Mouse (Mus musculus): ENCODE measurements around the gene Syt12. TPM values are rescaled to one million over a fixed set of nuclear protein-coding genes. Genes with fewer than 3 reads are reported as not detected.

Syt12 gene
- polyA plus RNA-seq (2012; ENCODE audit: insufficient read depth, insufficient read length, low replicate concordance, missing spikeins), result not detected in 2 replicates

DNA sequence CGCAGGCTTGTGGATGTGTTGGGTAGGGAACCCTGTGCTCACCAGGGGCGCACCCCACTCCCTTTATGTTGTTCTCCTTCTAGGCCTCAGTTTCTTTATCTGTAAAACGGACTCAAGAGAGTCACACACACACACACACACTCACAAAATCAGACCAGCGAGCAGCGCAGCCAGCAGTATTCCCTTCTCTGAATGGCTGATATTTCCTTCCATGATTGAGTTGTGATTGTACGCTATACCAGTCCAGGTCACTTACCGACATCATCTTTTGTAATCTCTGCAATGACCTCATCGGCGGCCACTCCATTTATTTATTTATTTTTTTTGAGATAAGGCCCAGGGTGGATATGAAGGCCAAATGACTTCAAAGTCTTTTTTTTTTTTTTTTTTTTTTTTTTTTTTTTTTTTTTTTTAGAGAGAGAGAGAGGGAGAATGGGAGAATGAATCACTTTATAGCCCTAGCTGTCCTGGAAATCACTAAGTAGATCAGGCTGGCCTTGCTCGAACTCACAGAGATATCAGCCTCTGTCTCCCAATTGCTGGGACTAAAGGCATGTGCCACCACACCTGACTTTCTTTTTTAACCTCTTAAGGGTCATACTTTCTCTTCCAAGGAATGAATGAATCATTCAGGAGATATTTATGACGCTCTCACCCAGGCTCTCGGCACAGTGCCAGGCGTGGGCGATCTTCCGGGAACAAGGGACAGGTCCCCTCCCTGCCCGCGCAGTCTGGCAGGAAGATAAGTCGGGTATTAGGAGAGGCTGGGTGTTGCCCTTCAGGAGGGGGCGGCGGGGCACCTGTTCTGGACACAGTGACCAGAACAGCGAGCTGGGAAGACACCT, at the start of gene Syt12:
Syt12 (minus strand) TSS at position 103 of the 845 bp plus-strand sequence.
- Histone ChIP-seq H3K4me3 (ENCODE audit: insufficient read depth, low read depth, low read length) (peak within 1 kb of the TSS; percentile 61), H3K4me1 (ENCODE audit: control insufficient read depth, insufficient read depth, low read length) (peaks cover 31% of the 10 kb centered on the region), H3K27ac (ENCODE audit: insufficient read depth, low read depth, low read length) (peak within 1 kb of the TSS; percentile 74)
- WGBS, result 20% methylated on average over 21 of the region's 21 CpGs
- TF ChIP-seq CTCF (IDR thresholded peaks at IDR 0.05; ENCODE audit: insufficient read depth, low read depth, low read length) (no peak), POLR2A (IDR thresholded peaks at IDR 0.05; ENCODE audit: insufficient read depth, low read depth, low read length) (no peak)

DNA sequence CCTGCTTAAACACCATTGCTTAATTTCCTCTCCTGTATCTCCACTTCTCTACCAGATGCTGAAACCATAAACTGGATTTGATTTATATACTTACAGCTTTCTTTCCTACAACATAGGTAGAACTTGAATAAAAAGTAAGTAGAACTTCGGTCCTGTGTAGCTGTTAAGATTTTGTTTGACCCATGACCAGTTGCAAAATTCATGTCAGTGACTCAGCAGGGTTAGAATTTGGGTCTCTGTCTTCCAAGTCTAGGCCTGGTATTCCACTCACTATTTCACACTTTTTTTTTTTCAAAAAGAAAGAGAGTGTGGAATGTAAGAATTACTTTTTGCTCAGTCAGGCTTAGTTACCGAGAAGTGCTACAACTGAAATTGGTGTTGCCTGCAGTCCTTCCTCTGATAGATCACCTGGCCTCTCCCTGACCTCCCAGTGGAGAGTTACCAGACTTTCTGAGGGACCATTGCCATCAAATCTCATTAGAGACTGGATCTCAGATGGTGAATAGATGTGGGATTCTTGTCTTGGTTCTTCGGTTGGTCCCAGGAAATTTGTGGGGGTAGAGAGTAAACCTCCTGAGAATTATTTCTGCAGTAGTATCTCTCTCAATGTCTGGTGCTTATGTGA, 44.3 kb upstream of the Syt12 start:
- Histone ChIP-seq H3K27ac (ENCODE audit: insufficient read depth, low read depth, low read length) (no peak overlapping the region), H3K4me1 (ENCODE audit: control insufficient read depth, insufficient read depth, low read length) (no peaks in the 10 kb centered on the region), H3K4me3 (ENCODE audit: insufficient read depth, low read depth, low read length) (no peak overlapping the region)
- TF ChIP-seq POLR2A (IDR thresholded peaks at IDR 0.05; ENCODE audit: insufficient read depth, low read depth, low read length), result no peak
- TF ChIP-seq CTCF (IDR thresholded peaks at IDR 0.05; ENCODE audit: insufficient read depth, low read depth, low read length), result no peak
- WGBS, result 93% methylated on average over 3 of the region's 3 CpGs

- H3K4me3 ChIP-seq (ENCODE audit: insufficient read depth, low read depth, low read length), result no peak overlapping the region
- H3K4me1 ChIP-seq (ENCODE audit: control insufficient read depth, insufficient read depth, low read length), result peaks cover 3% of the 10 kb centered on the region; the same call in 1 of the 2 replicates
- TF ChIP-seq CTCF (IDR thresholded peaks at IDR 0.05; ENCODE audit: insufficient read depth, low read depth, low read length) (no peak), POLR2A (IDR thresholded peaks at IDR 0.05; ENCODE audit: insufficient read depth, low read depth, low read length) (no peak)
- 91% methylated on average over 1 of the region's 1 CpGs for WGBS
- no peak overlapping the region for H3K27ac ChIP-seq (ENCODE audit: insufficient read depth, low read depth, low read length)
Observed at GRCm38 (mm10) chr19:4517483-4517882, 40.2 kb upstream of the Syt12 start.

GRCm38 (mm10) chr19:4516288-4516687, 39.0 kb upstream of the Syt12 start:
- 80% methylated on average over 2 of the region's 2 CpGs for WGBS
- Histone ChIP-seq H3K4me1 (ENCODE audit: control insufficient read depth, insufficient read depth, low read length) (peaks cover 7% of the 10 kb centered on the region; the same call in 1 of the 2 replicates), H3K4me3 (ENCODE audit: insufficient read depth, low read depth, low read length) (no peak overlapping the region), H3K27ac (ENCODE audit: insufficient read depth, low read depth, low read length) (no peak overlapping the region)
- TF ChIP-seq CTCF (IDR thresholded peaks at IDR 0.05; ENCODE audit: insufficient read depth, low read depth, low read length), result no peak

DNA sequence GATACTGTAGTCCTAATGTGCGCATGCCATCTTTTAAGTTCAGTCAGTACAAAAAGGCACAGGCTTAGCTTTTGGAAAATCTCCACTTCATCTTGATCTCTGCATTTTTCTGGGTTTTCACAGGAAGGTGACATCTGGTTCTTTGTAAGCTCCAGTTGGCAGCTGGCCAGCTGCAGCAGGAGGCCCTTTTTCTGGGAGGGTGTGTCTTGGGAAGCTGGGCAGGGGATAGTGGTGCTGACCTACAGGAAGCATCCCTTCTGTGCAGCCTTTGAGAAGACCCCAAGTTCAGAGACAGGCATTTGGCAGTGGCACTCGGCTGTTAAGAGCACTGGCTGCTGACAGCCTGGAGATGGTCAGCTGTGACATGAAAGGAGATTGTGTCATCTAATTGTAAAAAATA, 38.5 kb upstream of the Syt12 start:
- WGBS, result 55% methylated on average over 2 of the region's 2 CpGs
- H3K4me3 ChIP-seq (ENCODE audit: insufficient read depth, low read depth, low read length), result no peak overlapping the region
- TF ChIP-seq POLR2A (IDR thresholded peaks at IDR 0.05; ENCODE audit: insufficient read depth, low read depth, low read length), result no peak
- TF ChIP-seq CTCF (IDR thresholded peaks at IDR 0.05; ENCODE audit: insufficient read depth, low read depth, low read length), result no peak
- H3K27ac ChIP-seq (ENCODE audit: insufficient read depth, low read depth, low read length), result no peak overlapping the region
- H3K4me1 ChIP-seq (ENCODE audit: control insufficient read depth, insufficient read depth, low read length), result peaks cover 12% of the 10 kb centered on the region

GRCm38 (mm10) chr19:4513236-4513858, 36.1 kb upstream of the Syt12 start:
- TF ChIP-seq CTCF (IDR thresholded peaks at IDR 0.05; ENCODE audit: insufficient read depth, low read depth, low read length), result no peak
- TF ChIP-seq POLR2A (IDR thresholded peaks at IDR 0.05; ENCODE audit: insufficient read depth, low read depth, low read length), result no peak
- Histone ChIP-seq H3K27ac (ENCODE audit: insufficient read depth, low read depth, low read length) (no peak overlapping the region), H3K4me3 (ENCODE audit: insufficient read depth, low read depth, low read length) (no peak overlapping the region), H3K4me1 (ENCODE audit: control insufficient read depth, insufficient read depth, low read length) (peaks cover 15% of the 10 kb centered on the region)
- WGBS, result 83% methylated on average over 4 of the region's 4 CpGs

DNA sequence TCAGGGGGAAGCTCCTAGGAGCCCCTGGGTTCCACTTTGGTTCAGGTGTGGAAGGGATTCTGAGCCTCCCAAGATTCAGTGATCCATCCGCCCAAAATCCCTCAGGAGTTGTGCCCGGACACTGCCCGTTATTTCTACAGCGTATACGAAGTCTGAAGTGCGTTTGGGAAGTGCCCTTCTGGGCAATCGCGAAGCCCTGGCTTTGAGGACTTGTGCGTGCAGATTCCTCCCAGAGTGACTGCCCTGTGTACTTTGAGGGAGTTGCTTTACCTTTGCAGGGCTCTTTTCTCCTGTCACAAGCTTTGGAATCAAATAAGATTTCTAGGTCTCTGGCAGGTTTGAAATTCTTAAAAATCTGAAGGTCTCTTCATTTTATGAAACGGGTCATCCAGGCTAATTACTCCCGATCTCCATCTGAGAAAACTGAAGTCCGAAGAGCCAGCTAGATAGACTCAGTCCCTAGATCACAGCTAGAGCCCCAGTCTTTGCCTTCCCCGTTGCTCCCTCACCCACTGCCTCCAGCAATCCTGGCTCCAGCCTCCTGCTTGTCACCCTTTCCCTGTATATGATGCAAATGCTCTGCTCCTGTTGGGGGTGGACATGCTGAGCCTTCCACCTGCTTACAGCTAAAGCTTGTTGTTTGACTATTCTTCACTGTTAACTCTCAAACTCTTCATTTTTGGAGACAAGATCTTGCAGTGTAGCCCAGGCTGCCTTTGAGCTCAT, 34.0 kb upstream of the Syt12 start:
- WGBS, result 6% methylated on average over 13 of the region's 13 CpGs

More for the DNA sequence above, 34.0 kb upstream of the Syt12 start:
- peaks cover 15% of the 10 kb centered on the region for H3K4me1 ChIP-seq (ENCODE audit: control insufficient read depth, insufficient read depth, low read length)
- H3K27ac ChIP-seq (ENCODE audit: insufficient read depth, low read depth, low read length), result no peak overlapping the region
- peak overlapping the region; percentile 72 for H3K4me3 ChIP-seq (ENCODE audit: insufficient read depth, low read depth, low read length)
- TF ChIP-seq CTCF (IDR thresholded peaks at IDR 0.05; ENCODE audit: insufficient read depth, low read depth, low read length), result no peak
- TF ChIP-seq POLR2A (IDR thresholded peaks at IDR 0.05; ENCODE audit: insufficient read depth, low read depth, low read length), result no peak
